Mouse (Mus musculus) ES-Bruce4 (cell line): ENCODE results near the gene Bax.

ENCODE experiments used
- CTCF ChIP-seq: IDR thresholded peaks from one replicate; pipeline ENCODE4 v1.8.1; 2011; ENCODE audit warnings: low read depth, low read length
- POLR2A ChIP-seq: IDR thresholded peaks from one replicate; pipeline ENCODE4 v1.8.1; 2011; ENCODE audit warnings: low read length; ENCODE audit not compliant: insufficient read depth

DNA sequence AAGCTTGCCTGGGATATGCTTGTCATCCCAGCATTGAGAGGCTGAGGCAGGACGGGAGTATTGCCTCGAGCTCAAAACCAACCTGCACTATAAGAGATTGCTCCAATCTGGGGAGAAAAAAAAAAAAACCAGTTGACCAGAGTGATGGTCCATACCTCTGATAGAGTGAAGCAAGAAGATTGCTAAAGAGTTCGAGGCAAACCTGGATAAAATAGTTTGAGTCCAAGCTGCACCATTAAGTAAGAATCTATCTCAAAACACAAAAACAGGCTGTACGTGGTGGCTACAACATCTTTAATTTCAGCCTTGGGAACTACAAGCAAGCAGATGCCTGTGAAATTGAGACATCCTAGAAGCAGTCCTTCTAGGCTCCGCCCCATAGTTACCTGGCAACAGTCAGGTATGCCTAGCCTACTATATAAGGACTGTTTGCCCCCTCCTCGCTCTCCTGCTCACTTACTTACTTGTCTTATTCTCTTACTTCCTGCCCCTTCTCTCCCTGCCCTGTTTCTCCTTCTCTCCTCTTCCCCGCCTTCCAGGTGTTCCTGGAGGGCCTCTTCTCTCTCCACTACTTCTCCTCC, 482 bp upstream of the Bax start:
- no peak for TF ChIP-seq CTCF
- no peak for TF ChIP-seq POLR2A
